In genomic region chr9:58691471-58691870, GRCm38 (mm10) we compare ENCODE assay signal across 26 mouse cellular contexts. TPM values are rescaled to one million over a fixed set of nuclear protein-coding genes. Genes with fewer than 3 reads are reported as not detected.
A peak's percentile ranks its signal among the peaks of the same experiment; 100 is the strongest.
DNase-seq lines count a peak whose midpoint lies in the region; ATAC-seq and TF ChIP-seq lines count a peak whose summit lies in the region.
"Had no signal": no experiment of that assay in that cellular context is flagged by ENCODE, and none has a peak within 500 bp of the region (broad histone marks: within the 10 kb centered on the region; RNA-seq: fewer than 3 reads in every experiment).

No protein-coding gene starts in this region.

- 0 out of 2 replicates have a peak, but pooled peaks have one; percentile 25 for ATAC-seq in intestine, postnatal 0 days
- no peak for ATAC-seq in intestine, embryonic 15.5 days
- ATAC-seq: forebrain, embryonic 13.5 days; forebrain, embryonic 16.5 days; hindbrain, postnatal 0 days; inflammation-experienced regulatory T-cells, adult 6 months; Patski had no signal

- no peak overlapping the region for H3K27ac ChIP-seq in intestine, postnatal 0 days (ENCODE audit: low read depth, low read length)
- H3K27ac ChIP-seq in intestine, embryonic 15.5 days = no peak overlapping the region
- H3K27ac ChIP-seq: forebrain, embryonic 10.5 days; forebrain, embryonic 13.5 days; heart, embryonic 13.5 days; hindbrain, embryonic 14.5 days; hindbrain, postnatal 0 days had no signal

- no peaks in the 10 kb centered on the region for H3K4me1 ChIP-seq in intestine, postnatal 0 days (replicated peaks; ENCODE audit: control insufficient read depth, insufficient read depth, low read length)
- no peaks in the 10 kb centered on the region for H3K4me1 ChIP-seq in intestine, embryonic 15.5 days (replicated peaks)
- H3K4me1 ChIP-seq: forebrain, embryonic 13.5 days had no signal

- no peaks in the 10 kb centered on the region for H3K36me3 ChIP-seq in intestine, postnatal 0 days (ENCODE audit: control insufficient read depth, insufficient read depth)
- H3K36me3 ChIP-seq in intestine, embryonic 15.5 days = no peaks in the 10 kb centered on the region
- H3K36me3 ChIP-seq: forebrain, embryonic 10.5 days; G1E; heart, embryonic 13.5 days had no signal

- H3K4me2 ChIP-seq in intestine, postnatal 0 days (replicated peaks; ENCODE audit: low read depth) = no peak overlapping the region
- H3K4me2 ChIP-seq in intestine, embryonic 15.5 days (replicated peaks) = no peak overlapping the region
- H3K4me2 ChIP-seq: forebrain, embryonic 13.5 days; heart, embryonic 13.5 days; hindbrain, embryonic 14.5 days had no signal

- H3K9me3 ChIP-seq in intestine, postnatal 0 days (ENCODE audit: control insufficient read depth) = no peaks in the 10 kb centered on the region
- no peaks in the 10 kb centered on the region for H3K9me3 ChIP-seq in intestine, embryonic 15.5 days

- H3K27me3 ChIP-seq in intestine, postnatal 0 days (replicated peaks; ENCODE audit: control insufficient read depth, insufficient read depth, low read length) = no peaks in the 10 kb centered on the region
- no peaks in the 10 kb centered on the region for H3K27me3 ChIP-seq in intestine, embryonic 15.5 days (replicated peaks)
- H3K27me3 ChIP-seq: CH12.LX; forebrain, embryonic 13.5 days; heart, embryonic 13.5 days; Patski had no signal

- TF ChIP-seq CTCF in intestine, postnatal 0 days (IDR thresholded peaks at IDR 0.05; ENCODE audit: low read depth) = no peak

- no peak overlapping the region for H3K4me3 ChIP-seq in intestine, postnatal 0 days (ENCODE audit: low read depth, low read length)
- H3K4me3 ChIP-seq in intestine, embryonic 15.5 days (replicated peaks) = no peak overlapping the region
- H3K4me3 ChIP-seq: forebrain, embryonic 10.5 days; forebrain, embryonic 13.5 days; heart, embryonic 13.5 days had no signal

- no peak overlapping the region for H3K9ac ChIP-seq in intestine, postnatal 0 days (ENCODE audit: low read depth, low read length)
- no peak overlapping the region for H3K9ac ChIP-seq in intestine, embryonic 15.5 days
- H3K9ac ChIP-seq: forebrain, embryonic 13.5 days; heart, embryonic 13.5 days; hindbrain, embryonic 14.5 days had no signal

- DNase-seq in heart, adult 11 months = peak; percentile 13
- DNase-seq in heart, postnatal 4 days = no peak
- DNase-seq in testis, postnatal 10 days (ENCODE audit: low spot score) = peak; percentile 37
- DNase-seq in layer of hippocampus, adult 9-10 months (ENCODE audit: low spot score) = no peak
- DNase-seq: adrenal gland, postnatal 10 days; adrenal gland, postnatal 36 days; B cell, adult 2 months; cerebellum, adult 18-20 months; cerebellum, adult 9-10 months; cerebellum, postnatal 25 days; gastrocnemius, postnatal 10 days; gastrocnemius, postnatal 36 days; kidney, adult 11 months had no signal

- WGBS in intestine, postnatal 0 days = 43% methylated on average over 7 of the region's 7 CpGs
- 66% methylated on average over 7 of the region's 7 CpGs for WGBS in intestine, embryonic 15.5 days

RNA-seq across cellular contexts. Expression of gene Rec114, which starts 52.3 kb away (rescaled TPM):
- 1 to 10 TPM; 1.9 to 4.9 TPM for total RNA-seq in heart, postnatal 4 days (2021)
- 1.9 and 2.1 TPM in 2 replicates for polyA plus RNA-seq in intestine, postnatal 0 days (2015; fragmentation: Nextera tagmentation; extraction: Ambion mirVana)
- 1.7 and 2.6 TPM in 2 replicates for polyA plus RNA-seq in intestine, embryonic 15.5 days (2015; fragmentation: Nextera tagmentation; extraction: Ambion mirVana)
- total RNA-seq: CH12.LX; gastrocnemius, postnatal 36 days; granulocyte monocyte progenitor cell, adult 5-6 weeks had no signal
- polyA plus RNA-seq: G1E had no signal

Comparison
In these comparisons a context has a peak if more than half of its experiments do, and no peak if none do; other contexts are left out.
1. DNase-seq: peak in heart, adult 11 months (single experiment) and testis, postnatal 10 days (single experiment); none in heart, postnatal 4 days (single experiment) and layer of hippocampus, adult 9-10 months (single experiment).